Mouse (Mus musculus) limb, embryonic 14.5 days (tissue): ENCODE data around the gene Rap1gap2. TPM values are rescaled to one million over a fixed set of nuclear protein-coding genes. Genes with fewer than 3 reads are reported as not detected.

Experiments used
- ATAC-seq: fragments of 200-750 bp; cut with Nextera tagmentation; 2 replicates; pipeline ENCODE4 v1.8.0; 2017; ENCODE audit warnings: low read depth, moderate number of reproducible peaks, moderate TSS enrichment; ENCODE audit not compliant: low FRiP score
- DNase-seq: peaks from one replicate; pipeline ENCODE4 v3.0.0-alpha.2; 2015; ENCODE audit warnings: low spot score
- H3K27ac ChIP-seq: fragments of 300-500 bp; sonication (generic); replicated peaks from 2 replicates; pipeline ENCODE4 v1.5.1; 2014; ENCODE audit warnings: low read depth, mild to moderate bottlenecking, low read length, moderate library complexity, mixed read lengths
- H3K27me3 ChIP-seq: fragments of 300-500 bp; sonication (generic); 2 replicates; pipeline ENCODE4 v1.6.1; 2014; ENCODE audit warnings: low read length, mixed read lengths; ENCODE audit not compliant: control insufficient read depth, insufficient read depth
- H3K36me3 ChIP-seq: fragments of 300-500 bp; sonication (generic); 2 replicates; pipeline ENCODE4 v1.6.1; 2014; ENCODE audit warnings: mild to moderate bottlenecking, low read length, moderate library complexity, mixed read lengths; ENCODE audit not compliant: control insufficient read depth, insufficient read depth
- H3K4me1 ChIP-seq: fragments of 300-500 bp; sonication (generic); 2 replicates; pipeline ENCODE4 v1.6.1; 2014; ENCODE audit warnings: antibody characterized with exemption, low read length, mixed read lengths; ENCODE audit not compliant: control insufficient read depth, insufficient read depth
- H3K4me2 ChIP-seq: fragments of 300-500 bp; sonication (generic); replicated peaks from 2 replicates; pipeline ENCODE4 v1.6.1; 2014; ENCODE audit warnings: low read depth, mild to moderate bottlenecking, low read length, moderate library complexity; ENCODE audit not compliant: severe bottlenecking
- H3K4me3 ChIP-seq: fragments of 300-500 bp; sonication (generic); replicated peaks from 2 replicates; pipeline ENCODE4 v1.5.1; 2014; ENCODE audit warnings: low read length
- H3K9ac ChIP-seq: fragments of 300-500 bp; sonication (generic); 2 replicates; pipeline ENCODE4 v1.6.1; 2014; ENCODE audit warnings: mild to moderate bottlenecking, low read depth, low read length, moderate library complexity; ENCODE audit not compliant: severe bottlenecking
- H3K9me3 ChIP-seq: fragments of 300-500 bp; sonication (generic); 2 replicates; pipeline ENCODE4 v1.6.1; 2016; ENCODE audit warnings: low read length; ENCODE audit not compliant: control insufficient read depth
- POLR2A ChIP-seq: fragments of 200-500 bp; IDR thresholded peaks from 2 replicates; pipeline ENCODE4 v1.8.0; 2012; ENCODE audit warnings: inconsistent platforms, mild to moderate bottlenecking, moderate library complexity, borderline replicate concordance; ENCODE audit not compliant: insufficient read depth, insufficient read length; ENCODE audit errors: extremely low read depth
- WGBS: fragments of 180-500 bp; shearing (Covaris S2); extraction: QIAGEN DNeasy Blood & Tissue Kit; methylation state at CpG from one replicate; pipeline ENCODE4 v1.1.7; 2014; 5-methylcytosine and 5-hydroxymethylcytosine counted together
- polyA plus RNA-seq, 2 experiments: library from polyadenylated mRNA; depleted of rRNA in 1 of 2; stranded (reverse) in 1 of 2; unstranded in 1 of 2; fragments of >200 nt; fragmentation: Nextera tagmentation in 1 of 2; extraction: Ambion mirVana in 1 of 2; gene quantifications; 2 replicates each; pipeline versions ENCODE4 v1.2.1 to v1.2.3; 2012 to 2014

Rap1gap2 gene
- polyA plus RNA-seq, 2 experiments, result 1.1 to 4.1 TPM

DNA sequence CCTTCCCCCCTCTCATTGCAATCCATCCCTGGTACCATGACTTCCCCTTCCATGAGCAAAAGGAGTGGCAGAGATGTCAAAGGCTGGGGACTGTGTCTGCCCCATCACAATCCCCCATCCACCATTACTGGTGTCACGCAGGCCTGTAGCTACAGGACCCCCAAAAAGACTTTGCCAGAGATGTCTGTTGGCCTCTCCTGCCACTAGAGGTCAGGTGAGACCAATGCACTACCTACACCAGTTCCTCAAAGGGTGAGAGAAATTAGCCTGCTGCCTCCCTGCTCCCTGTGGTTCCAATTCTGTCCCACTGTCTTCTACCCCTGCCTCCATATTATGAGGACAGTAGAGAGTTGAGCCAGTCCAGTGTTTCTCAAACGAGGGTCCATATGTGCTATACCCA is 208.6 kb downstream of the Rap1gap2 start:
- Histone ChIP-seq H3K4me3 (no peak overlapping the region), H3K4me1 (no peaks in the 10 kb centered on the region), H3K9ac (no peak overlapping the region), H3K9me3 (no peaks in the 10 kb centered on the region), H3K27ac (no peak overlapping the region), H3K36me3 (no peaks in the 10 kb centered on the region), H3K27me3 (no peaks in the 10 kb centered on the region), H3K4me2 (no peak overlapping the region)
- WGBS, result 39% methylated on average over 2 of the region's 2 CpGs
- TF ChIP-seq POLR2A, result no peak
- ATAC-seq (no peak), DNase-seq (peak; percentile 9)

DNA sequence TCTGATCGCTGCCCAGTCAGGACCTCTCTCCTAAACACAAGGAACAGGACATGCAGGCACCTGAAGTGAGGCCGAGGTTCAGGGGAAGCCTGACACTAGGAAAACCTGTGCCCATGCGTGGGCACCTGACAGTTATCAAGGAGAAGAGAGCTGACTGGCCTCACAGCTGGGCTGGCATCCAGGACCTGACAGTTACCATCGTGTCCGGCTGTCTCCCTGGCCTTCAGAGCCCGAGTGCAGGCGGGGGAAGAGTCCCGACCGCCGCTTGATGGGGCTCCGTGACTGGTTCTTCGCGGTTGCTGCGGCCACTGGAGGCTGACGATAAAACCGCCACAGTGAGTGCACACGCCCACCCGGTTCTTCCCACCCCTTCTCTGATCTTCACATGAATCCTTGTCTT is 215.1 kb downstream of the Rap1gap2 start:
- no peak for TF ChIP-seq POLR2A
- 83% methylated on average over 18 of the region's 18 CpGs for WGBS
- H3K4me2 ChIP-seq, result no peak overlapping the region

DNA sequence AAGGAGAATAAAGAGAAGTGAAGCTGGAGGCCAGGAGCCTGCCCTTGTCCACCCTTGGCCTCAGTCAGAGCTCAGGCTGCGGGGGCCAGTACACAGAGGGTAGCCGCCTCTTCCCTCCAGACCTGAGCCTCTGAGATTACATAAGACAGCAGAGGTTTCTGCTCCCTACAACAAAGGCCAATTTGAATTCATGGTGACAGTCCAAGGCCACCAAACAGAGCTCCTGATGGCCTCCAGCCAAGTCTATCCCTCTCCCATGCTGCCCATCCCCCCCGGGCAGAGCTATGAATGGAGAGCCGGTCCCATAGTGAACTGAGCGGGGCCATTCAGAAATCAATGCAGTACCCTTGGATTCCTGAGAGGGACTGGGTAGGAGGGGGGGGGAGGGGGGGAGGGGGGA is 217.2 kb downstream of the Rap1gap2 start:
- no peak for DNase-seq

More for the DNA sequence above, 215.1 kb downstream of the Rap1gap2 start:
- Histone ChIP-seq H3K27me3 (no peaks in the 10 kb centered on the region), H3K4me3 (no peak overlapping the region), H3K27ac (no peak overlapping the region), H3K9me3 (no peaks in the 10 kb centered on the region), H3K4me1 (no peaks in the 10 kb centered on the region), H3K36me3 (no peaks in the 10 kb centered on the region), H3K9ac (no peak overlapping the region)
- DNase-seq (no peak), ATAC-seq (no peak)

DNA sequence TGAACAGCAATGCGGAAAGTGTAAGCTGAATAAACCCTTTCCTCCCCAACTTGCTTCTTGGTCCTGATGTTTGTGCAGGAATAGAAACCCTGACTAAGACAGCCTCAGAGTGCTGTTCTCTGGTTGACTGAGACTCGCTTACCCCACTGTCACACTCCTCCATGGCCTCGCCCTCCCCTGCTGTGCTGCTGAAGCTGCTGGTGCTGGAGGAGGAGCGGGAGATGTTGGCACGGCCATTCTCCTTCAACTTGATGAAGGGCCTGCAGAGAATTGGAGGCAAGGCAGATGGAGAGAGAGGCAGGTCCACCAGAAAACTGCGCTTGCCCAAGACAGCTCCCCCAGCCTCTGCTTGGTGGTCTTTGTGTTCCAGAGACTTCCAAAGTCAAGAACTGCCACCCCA is 217.8 kb downstream of the Rap1gap2 start:
- Histone ChIP-seq H3K4me1 (no peaks in the 10 kb centered on the region), H3K9me3 (no peaks in the 10 kb centered on the region), H3K27me3 (no peaks in the 10 kb centered on the region), H3K9ac (no peak overlapping the region), H3K36me3 (no peaks in the 10 kb centered on the region), H3K4me3 (no peak overlapping the region), H3K27ac (no peak overlapping the region), H3K4me2 (no peak overlapping the region)
- 74% methylated on average over 6 of the region's 6 CpGs for WGBS
- no peak for TF ChIP-seq POLR2A
- DNase-seq (no peak), ATAC-seq (no peak)

More for the DNA sequence above, 217.2 kb downstream of the Rap1gap2 start:
- no peak overlapping the region for H3K9ac ChIP-seq
- ATAC-seq, result no peak
- no peak overlapping the region for H3K27ac ChIP-seq
- 93% methylated on average over 5 of the region's 5 CpGs for WGBS
- no peaks in the 10 kb centered on the region for H3K36me3 ChIP-seq
- H3K4me3 ChIP-seq, result no peak overlapping the region
- no peak for TF ChIP-seq POLR2A
- no peaks in the 10 kb centered on the region for H3K4me1 ChIP-seq
- no peak overlapping the region for H3K4me2 ChIP-seq
- no peaks in the 10 kb centered on the region for H3K27me3 ChIP-seq
- no peaks in the 10 kb centered on the region for H3K9me3 ChIP-seq

DNA sequence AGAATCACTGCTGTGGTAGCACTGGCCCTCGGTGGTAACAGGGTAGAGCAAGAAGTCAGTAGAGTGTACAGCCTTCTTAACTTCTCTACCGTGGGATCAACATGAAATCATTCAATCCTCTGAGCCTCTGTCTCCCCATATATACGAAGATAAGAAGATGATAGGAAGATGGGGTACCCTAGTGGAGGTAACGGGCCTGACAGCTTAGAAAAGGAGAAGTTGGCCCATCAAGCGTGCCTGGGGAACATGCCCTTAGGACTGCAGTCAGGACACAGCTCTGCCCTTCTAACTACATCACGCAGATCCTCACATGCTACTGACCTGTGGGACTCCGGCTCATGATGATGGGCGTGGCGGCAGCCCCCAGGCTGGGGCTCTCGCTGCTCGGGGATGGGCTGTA is 218.8 kb downstream of the Rap1gap2 start:
- Histone ChIP-seq H3K27me3 (no peaks in the 10 kb centered on the region), H3K9ac (no peak overlapping the region), H3K36me3 (no peaks in the 10 kb centered on the region), H3K27ac (no peak overlapping the region), H3K4me2 (no peak overlapping the region), H3K9me3 (no peaks in the 10 kb centered on the region), H3K4me3 (no peak overlapping the region), H3K4me1 (no peaks in the 10 kb centered on the region)
- 78% methylated on average over 11 of the region's 11 CpGs for WGBS
- TF ChIP-seq POLR2A, result no peak
- ATAC-seq, result no peak
- no peak for DNase-seq

DNA sequence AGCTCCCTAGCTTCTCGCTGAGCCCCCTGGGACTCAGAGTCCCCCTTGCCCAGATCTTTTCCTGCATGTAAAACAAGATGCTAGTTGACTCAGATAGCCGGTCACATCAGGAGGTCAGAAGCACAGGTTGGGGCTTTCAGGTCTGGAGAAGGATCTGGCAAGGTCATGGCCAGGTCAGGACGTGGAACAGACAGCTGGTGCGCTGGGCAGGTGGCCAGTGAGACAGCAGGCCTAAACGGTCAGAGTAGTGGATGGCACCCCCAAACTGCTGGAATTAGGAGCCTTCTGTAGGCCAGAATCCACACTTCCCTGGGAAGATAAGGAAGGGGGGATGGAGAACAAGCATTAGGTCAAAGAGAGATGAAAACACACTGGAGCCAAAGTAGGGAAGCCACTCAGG is 223.5 kb downstream of the Rap1gap2 start:
- WGBS, result 72% methylated on average over 5 of the region's 5 CpGs
- Histone ChIP-seq H3K4me2 (no peak overlapping the region), H3K36me3 (no peaks in the 10 kb centered on the region), H3K27me3 (no peaks in the 10 kb centered on the region), H3K9me3 (no peaks in the 10 kb centered on the region), H3K4me1 (peaks cover 2% of the 10 kb centered on the region; the same call in 1 of the 2 replicates), H3K9ac (no peak overlapping the region), H3K27ac (no peak overlapping the region), H3K4me3 (no peak overlapping the region)
- DNase-seq (no peak), ATAC-seq (no peak)
- TF ChIP-seq POLR2A, result no peak
